21 mouse cellular contexts compared by ENCODE assay signal in genomic region chr3:27247785-27248184, GRCm38 (mm10).
DNase-seq lines count a peak whose midpoint lies in the region; ATAC-seq and TF ChIP-seq lines count a peak whose summit lies in the region.
"Had no signal": no experiment of that assay in that cellular context is flagged by ENCODE, and none has a peak within 500 bp of the region (broad histone marks: within the 10 kb centered on the region; RNA-seq: fewer than 3 reads in every experiment).

No protein-coding gene starts in this region.

- no peaks in the 10 kb centered on the region for H3K4me1 ChIP-seq in heart, postnatal 0 days (ENCODE audit: control insufficient read depth, insufficient read depth)
- no peaks in the 10 kb centered on the region for H3K4me1 ChIP-seq in E14TG2a.4 (replicated peaks; ENCODE audit: low read depth, low read length)
- H3K4me1 ChIP-seq in thymus, adult 2 months (replicated peaks; ENCODE audit: control insufficient read depth, insufficient read depth, low read length), result no peaks in the 10 kb centered on the region
- no peaks in the 10 kb centered on the region for H3K4me1 ChIP-seq in hindbrain, embryonic 11.5 days (replicated peaks; ENCODE audit: control insufficient read depth, insufficient read depth, low read length)
- H3K4me1 ChIP-seq: embryonic facial prominence, embryonic 10.5 days; heart, embryonic 13.5 days; intestine, embryonic 15.5 days had no signal

- H3K4me3 ChIP-seq in heart, postnatal 0 days (ENCODE audit: low read depth, low read length), result no peak overlapping the region
- no peak overlapping the region for H3K4me3 ChIP-seq in E14TG2a.4 (replicated peaks; ENCODE audit: low read length)
- no peak overlapping the region for H3K4me3 ChIP-seq in thymus, adult 2 months (ENCODE audit: control insufficient read depth, insufficient read depth, low read length)
- no peak overlapping the region for H3K4me3 ChIP-seq in hindbrain, embryonic 11.5 days (ENCODE audit: low read depth, low read length)
- H3K4me3 ChIP-seq: embryonic facial prominence, embryonic 10.5 days; heart, embryonic 13.5 days; intestine, embryonic 15.5 days had no signal

- TF ChIP-seq POLR2A in thymus, adult 2 months (IDR thresholded peaks at IDR 0.05; ENCODE audit: control insufficient read depth, extremely low read depth, insufficient read depth, low read length, poor library complexity), result no peak

- no peak for TF ChIP-seq EP300 in heart, postnatal 0 days (IDR thresholded peaks at IDR 0.05; ENCODE audit: low read depth)

- no peaks in the 10 kb centered on the region for H3K9me3 ChIP-seq in heart, postnatal 0 days (replicated peaks; ENCODE audit: control insufficient read depth, low read length)
- H3K9me3 ChIP-seq in E14TG2a.4 (ENCODE audit: low read length), result no peaks in the 10 kb centered on the region
- no peaks in the 10 kb centered on the region for H3K9me3 ChIP-seq in hindbrain, embryonic 11.5 days (ENCODE audit: control insufficient read depth, low read length)
- H3K9me3 ChIP-seq: embryonic facial prominence, embryonic 10.5 days; heart, embryonic 13.5 days; intestine, embryonic 15.5 days had no signal

- TF ChIP-seq CTCF in heart, postnatal 0 days (IDR thresholded peaks at IDR 0.05; ENCODE audit: low read depth), result peak; percentile 9; the same call in 1 of the 2 replicates
- peak; percentile 19 for TF ChIP-seq CTCF in E14TG2a.4 (conservative IDR thresholded peaks at IDR 0.05; ENCODE audit: low read length)
- TF ChIP-seq CTCF in thymus, adult 2 months (IDR thresholded peaks at IDR 0.05; ENCODE audit: borderline replicate concordance, control insufficient read depth, extremely low read depth, insufficient read depth, low read length, poor library complexity), result no peak

- H3K4me2 ChIP-seq in heart, postnatal 0 days (ENCODE audit: low read depth, low read length), result no peak overlapping the region
- H3K4me2 ChIP-seq in hindbrain, embryonic 11.5 days (replicated peaks; ENCODE audit: low read depth, low read length), result no peak overlapping the region
- H3K4me2 ChIP-seq: heart, embryonic 13.5 days; hindbrain, embryonic 14.5 days; intestine, embryonic 15.5 days had no signal

- no peak for ATAC-seq in heart, postnatal 0 days (ENCODE audit: insufficient read depth, low read depth)
- peak; percentile 34; the same call in 1 of the 2 replicates for ATAC-seq in megakaryocyte-erythroid progenitor cell, adult 5-6 weeks (replicated peaks; ENCODE audit: low FRiP score, low TSS enrichment, poor library complexity, severe bottlenecking)
- ATAC-seq in hindbrain, embryonic 11.5 days (ENCODE audit: low FRiP score), result no peak
- ATAC-seq: activated CD4-positive, CD25-positive, alpha-beta regulatory T cell, adult 4 months; CD4-positive, CD25-positive, alpha-beta regulatory T cell, adult 4 months; forebrain, embryonic 14.5 days; intestine, embryonic 15.5 days had no signal

- no peak for DNase-seq in heart, postnatal 0 days (ENCODE audit: low spot score)
- DNase-seq in heart, postnatal 10 days, result no peak
- DNase-seq in 416B (ENCODE audit: low read depth), result peak; percentile 18
- no peak for DNase-seq in thymus, adult 2 months
- DNase-seq in hindbrain, embryonic 11.5 days (ENCODE audit: low spot score), result no peak
- DNase-seq: adrenal gland, postnatal 14 days; B cell, adult 2 months; cerebellum, adult 18-20 months; cerebellum, adult 9-11 months; cerebellum, postnatal 36 days; gastrocnemius, postnatal 14 days; heart, postnatal 14 days had no signal

- no peak overlapping the region for H3K27ac ChIP-seq in heart, postnatal 0 days (ENCODE audit: low read depth)
- no peak overlapping the region for H3K27ac ChIP-seq in thymus, adult 2 months (ENCODE audit: control insufficient read depth, insufficient read depth, low read length)
- H3K27ac ChIP-seq in hindbrain, embryonic 11.5 days (ENCODE audit: low read depth, low read length), result no peak overlapping the region
- H3K27ac ChIP-seq: embryonic facial prominence, embryonic 10.5 days; heart, embryonic 13.5 days; hindbrain, embryonic 14.5 days; intestine, embryonic 15.5 days had no signal

- peaks cover 7% of the 10 kb centered on the region; the same call in 1 of the 2 replicates for H3K36me3 ChIP-seq in heart, postnatal 0 days (replicated peaks; ENCODE audit: control insufficient read depth, insufficient read depth, low read length)
- no peaks in the 10 kb centered on the region for H3K36me3 ChIP-seq in E14TG2a.4 (ENCODE audit: insufficient read depth, low read length)
- H3K36me3 ChIP-seq in thymus, adult 2 months (ENCODE audit: control insufficient read depth, insufficient read depth, low read length), result no peaks in the 10 kb centered on the region
- H3K36me3 ChIP-seq in hindbrain, embryonic 11.5 days (ENCODE audit: control insufficient read depth, insufficient read depth, low read length), result no peaks in the 10 kb centered on the region
- H3K36me3 ChIP-seq: embryonic facial prominence, embryonic 10.5 days; intestine, embryonic 15.5 days had no signal

- intact Hi-C loops in heart, postnatal 10 days (cut with DNase I), result no loop called here

- 70% methylated on average over 1 of the region's 1 CpGs for WGBS in heart, postnatal 0 days
- WGBS in thymus, adult 2 months, result 91% methylated on average over 1 of the region's 1 CpGs
- WGBS in hindbrain, embryonic 11.5 days, result 86% methylated on average over 1 of the region's 1 CpGs

- H3K9ac ChIP-seq in heart, postnatal 0 days (replicated peaks; ENCODE audit: low read depth, low read length), result no peak overlapping the region
- no peak overlapping the region for H3K9ac ChIP-seq in hindbrain, embryonic 11.5 days (ENCODE audit: low read depth, low read length)
- H3K9ac ChIP-seq: heart, embryonic 13.5 days; hindbrain, embryonic 14.5 days; intestine, embryonic 15.5 days had no signal

- H3K27me3 ChIP-seq in heart, postnatal 0 days (ENCODE audit: control insufficient read depth, insufficient read depth, low read length), result no peaks in the 10 kb centered on the region
- H3K27me3 ChIP-seq in E14TG2a.4 (ENCODE audit: insufficient read depth, low read length), result no peaks in the 10 kb centered on the region
- H3K27me3 ChIP-seq in thymus, adult 2 months (ENCODE audit: control insufficient read depth, insufficient read depth, low read length), result no peaks in the 10 kb centered on the region
- no peaks in the 10 kb centered on the region for H3K27me3 ChIP-seq in hindbrain, embryonic 11.5 days (ENCODE audit: control insufficient read depth, insufficient read depth, low read length)
- H3K27me3 ChIP-seq: heart, embryonic 13.5 days; intestine, embryonic 15.5 days had no signal
